Mouse (Mus musculus) spleen, adult 2 months (tissue): ENCODE results near the gene Chn2.

ENCODE experiments used
- CTCF ChIP-seq: fragments of 200-500 bp; IDR thresholded peaks from 2 replicates; pipeline ENCODE4 v1.5.1; 2011; ENCODE audit warnings: mild to moderate bottlenecking, inconsistent platforms; ENCODE audit not compliant: insufficient read depth, insufficient read length, insufficient replicate concordance; ENCODE audit errors: extremely low read depth
- POLR2A ChIP-seq: fragments of 200-500 bp; IDR thresholded peaks from 2 replicates; pipeline ENCODE4 v1.6.1; 2011; ENCODE audit warnings: low read depth, low read length, inconsistent platforms

- TF ChIP-seq CTCF: no peak
- no peak for TF ChIP-seq POLR2A
Measured at GRCm38 (mm10) chr6:54210971-54211370, 171.6 kb downstream of the Chn2 start.
